In genomic region chr13:29414878-29415277, GRCm38 (mm10) we compare ENCODE assay signal across 10 mouse cellular contexts.
A peak's percentile ranks its signal among the peaks of the same experiment; 100 is the strongest.
DNase-seq lines count a peak whose midpoint lies in the region; ATAC-seq and TF ChIP-seq lines count a peak whose summit lies in the region.
"Had no signal": no experiment of that assay in that cellular context is flagged by ENCODE, and none has a peak within 500 bp of the region (broad histone marks: within the 10 kb centered on the region; RNA-seq: fewer than 3 reads in every experiment).

No protein-coding gene starts in this region.

- H3K27ac ChIP-seq in gastrocnemius, adult 2 months, result peak overlapping the region; percentile 67
- H3K27ac ChIP-seq in forebrain, embryonic 14.5 days (ENCODE audit: low read depth, low read length), result peak overlapping the region; percentile 83
- H3K27ac ChIP-seq in hindbrain, embryonic 10.5 days, result peak overlapping the region; percentile 87
- peak overlapping the region; percentile 83 for H3K27ac ChIP-seq in midbrain, embryonic 14.5 days (replicated peaks; ENCODE audit: low read depth, low read length)
- H3K27ac ChIP-seq: stomach, postnatal 0 days had no signal

- H3K4me2 ChIP-seq in forebrain, embryonic 14.5 days (ENCODE audit: low read length), result no peak overlapping the region
- H3K4me2 ChIP-seq in midbrain, embryonic 14.5 days (ENCODE audit: low read length), result no peak overlapping the region

- ATAC-seq in forebrain, embryonic 14.5 days, result 0 out of 2 replicates have a peak, but pooled peaks have one; percentile 19
- ATAC-seq in midbrain, embryonic 14.5 days (ENCODE audit: low FRiP score, low TSS enrichment), result no peak

- H3K9me3 ChIP-seq in forebrain, embryonic 14.5 days (replicated peaks; ENCODE audit: control insufficient read depth, low read length), result no peaks in the 10 kb centered on the region
- no peaks in the 10 kb centered on the region for H3K9me3 ChIP-seq in hindbrain, embryonic 10.5 days
- H3K9me3 ChIP-seq in midbrain, embryonic 14.5 days (ENCODE audit: control insufficient read depth, low read length), result no peaks in the 10 kb centered on the region

- DNase-seq in gastrocnemius, adult 2 months, result peak; percentile 55
- DNase-seq in gastrocnemius, postnatal 14 days, result no peak
- DNase-seq in forebrain, embryonic 14.5 days (ENCODE audit: low spot score), result peak; percentile 65
- DNase-seq in hindbrain, embryonic 10.5 days (ENCODE audit: low spot score), result no peak
- peak; percentile 65 for DNase-seq in midbrain, embryonic 14.5 days
- DNase-seq in kidney, postnatal 25 days, result no peak
- no peak for DNase-seq in right cerebral cortex, adult 2 months (ENCODE audit: low spot score in 2 of 2)
- DNase-seq in right cerebral cortex, adult 18-20 months, result no peak
- DNase-seq: retina, postnatal 1 day had no signal

- peaks cover 24% of the 10 kb centered on the region for H3K4me1 ChIP-seq in forebrain, embryonic 14.5 days (ENCODE audit: control insufficient read depth, insufficient read depth, low read length)
- peaks cover 54% of the 10 kb centered on the region for H3K4me1 ChIP-seq in hindbrain, embryonic 10.5 days (replicated peaks)
- peaks cover 37% of the 10 kb centered on the region for H3K4me1 ChIP-seq in midbrain, embryonic 14.5 days (ENCODE audit: control insufficient read depth, insufficient read depth, low read length)

- peak overlapping the region; percentile 25 for H3K4me3 ChIP-seq in gastrocnemius, adult 2 months
- no peak overlapping the region for H3K4me3 ChIP-seq in forebrain, embryonic 14.5 days (ENCODE audit: low read depth, low read length)
- H3K4me3 ChIP-seq in hindbrain, embryonic 10.5 days, result no peak overlapping the region
- no peak overlapping the region for H3K4me3 ChIP-seq in midbrain, embryonic 14.5 days (replicated peaks; ENCODE audit: low read depth, low read length)

- H3K9ac ChIP-seq in forebrain, embryonic 14.5 days (ENCODE audit: low read length), result no peak overlapping the region
- H3K9ac ChIP-seq in midbrain, embryonic 14.5 days (replicated peaks; ENCODE audit: low read length), result no peak overlapping the region

- TF ChIP-seq CTCF in gastrocnemius, adult 2 months (IDR thresholded peaks at IDR 0.05), result no peak

- intact Hi-C loops in gastrocnemius, adult 2 months (cut with DNase I), result loop anchor here (5.0 kb wide), 1 partner anchor 47 kb away; no protein-coding TSS in a partner anchor
- intact Hi-C loops in gastrocnemius, postnatal 14 days (cut with DNase I; ENCODE audit: low total_unique reads), result no loop called here

- H3K27me3 ChIP-seq in forebrain, embryonic 14.5 days (replicated peaks; ENCODE audit: control insufficient read depth, insufficient read depth, low read length), result no peaks in the 10 kb centered on the region
- H3K27me3 ChIP-seq in hindbrain, embryonic 10.5 days (ENCODE audit: insufficient read depth, poor library complexity, severe bottlenecking), result no peaks in the 10 kb centered on the region
- H3K27me3 ChIP-seq in midbrain, embryonic 14.5 days (ENCODE audit: control insufficient read depth, insufficient read depth, low read length), result no peaks in the 10 kb centered on the region

- H3K36me3 ChIP-seq in forebrain, embryonic 14.5 days (ENCODE audit: control insufficient read depth, insufficient read depth, low read length), result no peaks in the 10 kb centered on the region
- H3K36me3 ChIP-seq in hindbrain, embryonic 10.5 days, result no peaks in the 10 kb centered on the region
- H3K36me3 ChIP-seq in midbrain, embryonic 14.5 days (ENCODE audit: control insufficient read depth, insufficient read depth, low read length), result no peaks in the 10 kb centered on the region

- WGBS in forebrain, embryonic 14.5 days, result 49% methylated on average over 6 of the region's 6 CpGs
- WGBS in hindbrain, embryonic 10.5 days, result 59% methylated on average over 6 of the region's 6 CpGs
- WGBS in midbrain, embryonic 14.5 days, result 24% methylated on average over 6 of the region's 6 CpGs

Comparison
In these comparisons a context has a peak if more than half of its experiments do, and no peak if none do; other contexts are left out.
1. DNase-seq: peak in gastrocnemius, adult 2 months (single experiment), forebrain, embryonic 14.5 days (single experiment) and midbrain, embryonic 14.5 days (single experiment); none in gastrocnemius, postnatal 14 days (single experiment), hindbrain, embryonic 10.5 days (single experiment), kidney, postnatal 25 days (0 of 2), right cerebral cortex, adult 2 months (0 of 2) and right cerebral cortex, adult 18-20 months (single experiment).
2. Peak in every context shown above with its lines, with median percentiles within 50 percentile points of each other: H3K27ac ChIP-seq.